Mouse (Mus musculus) left cerebral cortex, postnatal 4 days (tissue): ENCODE measurements around the gene Slc27a1. TPM values are rescaled to one million over a fixed set of nuclear protein-coding genes. Genes with fewer than 3 reads are reported as not detected.
"Not testable (repeated sequence)": the region's sequence is repeated elsewhere in the genome, so short reads cannot be mapped to it uniquely, and the experiment has no call there.

Experiments
- DNase-seq: peaks from one replicate; pipeline ENCODE4 v3.0.0-alpha.2; 2022
- intact Hi-C: fragments of 180-260 bp; cut with DNase I; formaldehyde crosslinking; loops from one replicate; pipeline ENCODE4 v1.15.1; 2025
- total RNA-seq, 2 experiments: library from RNA; stranded (reverse); gene quantifications; 2 replicates each; pipeline ENCODE4 v1.2.3; 2021

Gene Slc27a1
- 10 to 100 TPM; 60.5 to 71.1 TPM for total RNA-seq

- intact Hi-C loops: loop anchor here (10.0 kb wide), 1 partner anchor 96 kb away; no protein-coding TSS in a partner anchor
- peak; percentile 94 for DNase-seq
These were observed at the start of gene Slc27a1 for GRCm38 (mm10) chr8:71568387-71568937. Gene Slc27a1, plus strand, starts transcription at chr8:71568882.

- intact Hi-C loops: not testable (repeated sequence)
- DNase-seq: peak; percentile 56
These were observed 49.5 kb upstream of the Slc27a1 start for GRCm38 (mm10) chr8:71519037-71519825.

- peak; percentile 95 for DNase-seq
- intact Hi-C loops: loop anchor here (10.0 kb wide), 1 partner anchor 77 kb away; no protein-coding TSS in a partner anchor
These were observed 47.0 kb upstream of the Slc27a1 start for GRCm38 (mm10) chr8:71521634-71522033.

GRCm38 (mm10) chr8:71525226-71526050 lies 43.2 kb upstream of the Slc27a1 start, which contains the start of gene Ccdc194:
Gene Ccdc194, minus strand, starts transcription at chr8:71525711.
- intact Hi-C loops: loop anchor here (10.0 kb wide), 1 partner anchor 81 kb away; no protein-coding TSS in a partner anchor

GRCm38 (mm10) chr8:71526272-71526671 lies 42.4 kb upstream of the Slc27a1 start:
- DNase-seq: no peak
- intact Hi-C loops: loop anchor here (10.0 kb wide), 1 partner anchor 81 kb away; no protein-coding TSS in a partner anchor

More at GRCm38 (mm10) chr8:71525226-71526050, 43.2 kb upstream of the Slc27a1 start, which contains the start of gene Ccdc194:
- no peak for DNase-seq

- DNase-seq: no peak
- intact Hi-C loops: loop anchor here (10.0 kb wide), 1 partner anchor 83 kb away; no protein-coding TSS in a partner anchor
These were observed 41.4 kb upstream of the Slc27a1 start for GRCm38 (mm10) chr8:71527162-71527870.

GRCm38 (mm10) chr8:71528362-71529073 lies 40.2 kb upstream of the Slc27a1 start:
- intact Hi-C loops: loop anchor here (10.0 kb wide), 1 partner anchor 84 kb away; no protein-coding TSS in a partner anchor
- DNase-seq: no peak

GRCm38 (mm10) chr8:71530735-71531467 lies 37.8 kb upstream of the Slc27a1 start:
- intact Hi-C loops: not testable (repeated sequence)
- peak; percentile 48 for DNase-seq

GRCm38 (mm10) chr8:71534263-71534810 lies 34.3 kb upstream of the Slc27a1 start:
- no peak for DNase-seq
- intact Hi-C loops: no loop called here

GRCm38 (mm10) chr8:71535663-71536062 lies 33.0 kb upstream of the Slc27a1 start:
- no peak for DNase-seq
- intact Hi-C loops: no loop called here

- intact Hi-C loops: no loop called here
- DNase-seq: peak; percentile 28
These were observed 31.4 kb upstream of the Slc27a1 start, which contains the start of gene Bst2 for GRCm38 (mm10) chr8:71537028-71537867. Gene Bst2, minus strand, starts transcription at chr8:71537456.

GRCm38 (mm10) chr8:71542632-71543343 lies 25.9 kb upstream of the Slc27a1 start, which contains the start of gene Mvb12a:
Gene Mvb12a, plus strand, starts transcription at chr8:71542922.
- DNase-seq: peak; percentile 98
- intact Hi-C loops: no loop called here

- intact Hi-C loops: no loop called here
- DNase-seq: no peak
These were observed 24.9 kb upstream of the Slc27a1 start for GRCm38 (mm10) chr8:71543755-71544154.

- no peak for DNase-seq
- intact Hi-C loops: no loop called here
These were observed 23.6 kb upstream of the Slc27a1 start for GRCm38 (mm10) chr8:71545053-71545452.

GRCm38 (mm10) chr8:71547590-71547989 lies 21.1 kb upstream of the Slc27a1 start:
- no peak for DNase-seq
- intact Hi-C loops: no loop called here

GRCm38 (mm10) chr8:71550754-71551153 lies 17.9 kb upstream of the Slc27a1 start:
- intact Hi-C loops: no loop called here
- no peak for DNase-seq

GRCm38 (mm10) chr8:71552770-71553169 lies 15.9 kb upstream of the Slc27a1 start:
- no peak for DNase-seq

More at GRCm38 (mm10) chr8:71552770-71553169, 15.9 kb upstream of the Slc27a1 start:
- intact Hi-C loops: no loop called here
